Mouse (Mus musculus) mammary gland, adult 2 months (tissue): Measurements from ENCODE around the gene Bsg. TPM values are rescaled to one million over a fixed set of nuclear protein-coding genes. Genes with fewer than 3 reads are reported as not detected.

Source experiments
- polyA plus RNA-seq: library from polyadenylated mRNA; depleted of rRNA; stranded (reverse); fragments of >200 nt; gene quantifications from 2 replicates; pipeline ENCODE4 v1.2.3, GENCODE M21; 2012; ENCODE audit warnings: low replicate concordance; rRNA removed

Gene Bsg
- 489 and 512 TPM in 2 replicates for polyA plus RNA-seq

GRCm38 (mm10) chr10:79704065-79704969 is at the start of gene Bsg:
Bsg (plus strand) TSS chr10:79704491.

GRCm38 (mm10) chr10:79664131-79664665 is 40.1 kb upstream of the Bsg start, which contains the start of gene Madcam1:
Madcam1 (plus strand) TSS chr10:79664559.

GRCm38 (mm10) chr10:79668771-79669575 is 35.3 kb upstream of the Bsg start, which contains the start of gene Tpgs1:
Tpgs1 (plus strand) TSS chr10:79669369.

GRCm38 (mm10) chr10:79681591-79682245 is 22.6 kb upstream of the Bsg start, which contains the start of gene Cdc34:
Cdc34 (plus strand) TSS chr10:79682195.

GRCm38 (mm10) chr10:79688720-79689119 is 15.6 kb upstream of the Bsg start, which contains the start of gene Gzmm:
Gzmm (plus strand) TSS chr10:79689020.

GRCm38 (mm10) chr10:79716254-79716987 is 12.1 kb downstream of the Bsg start, which contains the start of gene Hcn2:
Hcn2 (plus strand) TSS chr10:79716634.

GRCm38 (mm10) chr10:79745898-79746773 is 41.8 kb downstream of the Bsg start, which contains the start of gene Polrmt:
Polrmt (minus strand) TSS chr10:79746581.

GRCm38 (mm10) chr10:79754856-79755516 is 50.7 kb downstream of the Bsg start, which contains the start of gene Fgf22:
Fgf22 (plus strand) TSS chr10:79755076.

Other genes starting within 250 kb of the Bsg start
- not detected in 2 replicates for gene Vmn2r83, start 235.8 kb upstream of the Bsg start, polyA plus RNA-seq
- gene Plpp2, start 170.7 kb upstream of the Bsg start, polyA plus RNA-seq, result 27.4 and 36.8 TPM in 2 replicates
- gene Mier2, start 149.3 kb upstream of the Bsg start, polyA plus RNA-seq, result 102 and 125 TPM in 2 replicates
- gene Theg, start 117.2 kb upstream of the Bsg start, polyA plus RNA-seq, result 0.24 TPM in 1 of 2 replicates, not detected in the other
- gene C2cd4c, start 90.5 kb upstream of the Bsg start, polyA plus RNA-seq, result 0.19 and 0.26 TPM in 2 replicates
- gene Shc2, start 66.6 kb upstream of the Bsg start, polyA plus RNA-seq, result 12.4 and 17.4 TPM in 2 replicates
- 2.3 TPM in 1 of 2 replicates, not detected in the other for gene Odf3l2, start 58.8 kb upstream of the Bsg start, polyA plus RNA-seq
- 3.9 and 8.7 TPM in 2 replicates for gene Madcam1, start 39.9 kb upstream of the Bsg start, polyA plus RNA-seq
- gene Tpgs1, start 35.1 kb upstream of the Bsg start, polyA plus RNA-seq, result 46.9 and 119 TPM in 2 replicates
- gene Cdc34, start 22.3 kb upstream of the Bsg start, polyA plus RNA-seq, result 265 and 337 TPM in 2 replicates
- 1.1 and 1.3 TPM in 2 replicates for gene Gzmm, start 15.5 kb upstream of the Bsg start, polyA plus RNA-seq
- gene Hcn2, start 12.1 kb downstream of the Bsg start, polyA plus RNA-seq, result 1.9 and 6.1 TPM in 2 replicates
- gene Polrmt, start 42.1 kb downstream of the Bsg start, polyA plus RNA-seq, result 53.1 and 71.6 TPM in 2 replicates
- gene Fgf22, start 50.6 kb downstream of the Bsg start, polyA plus RNA-seq, result 0.19 TPM in 1 of 2 replicates, not detected in the other
- 91.7 and 212 TPM in 2 replicates for gene Rnf126, start 62.5 kb downstream of the Bsg start, polyA plus RNA-seq
- gene Fstl3, start 72.8 kb downstream of the Bsg start, polyA plus RNA-seq, result 19.5 and 24.6 TPM in 2 replicates
- 0.26 and 0.27 TPM in 2 replicates for gene Prss57, start 86.5 kb downstream of the Bsg start, polyA plus RNA-seq
- gene Palm, start 89.1 kb downstream of the Bsg start, polyA plus RNA-seq, result 49.2 and 87.4 TPM in 2 replicates
- 1.3 TPM in 2 replicates for gene Misp, start 116.5 kb downstream of the Bsg start, polyA plus RNA-seq
- 163 and 219 TPM in 2 replicates for gene Ptbp1, start 149.9 kb downstream of the Bsg start, polyA plus RNA-seq
- gene Prtn3, start 170.0 kb downstream of the Bsg start, polyA plus RNA-seq, result 17.2 and 40.5 TPM in 2 replicates
- 29.8 and 33.3 TPM in 2 replicates for gene Plppr3, start 170.1 kb downstream of the Bsg start, polyA plus RNA-seq
- gene Elane, start 181.8 kb downstream of the Bsg start, polyA plus RNA-seq, result 3.4 and 5.8 TPM in 2 replicates
- 26,645 and 44,997 TPM in 2 replicates for gene Cfd, start 186.4 kb downstream of the Bsg start, polyA plus RNA-seq
- gene Med16, start 204.4 kb downstream of the Bsg start, polyA plus RNA-seq, result 66.2 and 92.4 TPM in 2 replicates
- not detected in 2 replicates for gene Gm26602, start 206.4 kb downstream of the Bsg start, polyA plus RNA-seq
- gene Kiss1r, start 212.5 kb downstream of the Bsg start, polyA plus RNA-seq, result 9.0 and 14.4 TPM in 2 replicates
- 194 and 208 TPM in 2 replicates for gene R3hdm4, start 216.7 kb downstream of the Bsg start, polyA plus RNA-seq
- gene Arid3a, start 222.6 kb downstream of the Bsg start, polyA plus RNA-seq, result 5.2 and 16.6 TPM in 2 replicates